Mouse (Mus musculus) c-Kit-positive CD71-positive TER-119-positive erythroid progenitor cells, embryonic 14.5 days (primary cell): ENCODE data around the gene Fubp3.

Experiments used
- DNase-seq: peaks from one replicate; pipeline ENCODE4 v3.0.0-alpha.2; 2013; ENCODE audit warnings: low spot score

Fubp3 gene

GRCm38 (mm10) chr2:31633531-31633930, 61.1 kb downstream of the Fubp3 start:
- DNase-seq, result no peak

GRCm38 (mm10) chr2:31635281-31636137, 63.1 kb downstream of the Fubp3 start:
- no peak for DNase-seq

- no peak for DNase-seq
Measured at GRCm38 (mm10) chr2:31636138-31636741, 63.8 kb downstream of the Fubp3 start.

- no peak for DNase-seq
Measured at GRCm38 (mm10) chr2:31636742-31637141, 64.3 kb downstream of the Fubp3 start.

GRCm38 (mm10) chr2:31637311-31637710, 64.9 kb downstream of the Fubp3 start:
- no peak for DNase-seq

GRCm38 (mm10) chr2:31637807-31638206, 65.4 kb downstream of the Fubp3 start:
- DNase-seq, result no peak

- DNase-seq, result no peak
Measured at GRCm38 (mm10) chr2:31638581-31639465, 66.4 kb downstream of the Fubp3 start.

GRCm38 (mm10) chr2:31639466-31639760, 67.0 kb downstream of the Fubp3 start:
- no peak for DNase-seq

GRCm38 (mm10) chr2:31639901-31640608, 67.6 kb downstream of the Fubp3 start, which contains the start of gene Prdm12:
TSS of gene Prdm12 (plus strand) at chr2:31640037.
- no peak for DNase-seq

- no peak for DNase-seq
Measured at GRCm38 (mm10) chr2:31640609-31641507, 68.4 kb downstream of the Fubp3 start.

- no peak for DNase-seq
Measured at GRCm38 (mm10) chr2:31641508-31641830, 69.0 kb downstream of the Fubp3 start.

GRCm38 (mm10) chr2:31641929-31642328, 69.5 kb downstream of the Fubp3 start:
- DNase-seq, result no peak

GRCm38 (mm10) chr2:31653971-31654853, 81.8 kb downstream of the Fubp3 start:
- no peak for DNase-seq

- DNase-seq, result no peak
Measured at GRCm38 (mm10) chr2:31654854-31655559, 82.6 kb downstream of the Fubp3 start.

- DNase-seq, result no peak
Measured at GRCm38 (mm10) chr2:31656374-31656773, 83.9 kb downstream of the Fubp3 start.

- DNase-seq, result no peak
Measured at GRCm38 (mm10) chr2:31662939-31663803, 90.7 kb downstream of the Fubp3 start.

GRCm38 (mm10) chr2:31663804-31664180, 91.3 kb downstream of the Fubp3 start:
- no peak for DNase-seq
